Mouse (Mus musculus) layer of hippocampus, postnatal 14 days (tissue): Measurements from ENCODE around the gene Actn1. TPM values are rescaled to one million over a fixed set of nuclear protein-coding genes. Genes with fewer than 3 reads are reported as not detected.

Experiments
- DNase-seq, 2 experiments: peaks; one replicate each; pipeline ENCODE4 v3.0.0; 2021 to 2022; ENCODE audit warnings: low spot score in 2 of 2, mixed read lengths in 1 of 2
- total RNA-seq, 2 experiments: library from RNA; stranded (reverse); gene quantifications; 2 replicates each; pipeline ENCODE4 v1.2.3; 2021

Gene Actn1
- total RNA-seq, 2 experiments from 2014 or later: 86.0 to 91.2 TPM

- no peak for DNase-seq
Observed at GRCm38 (mm10) chr12:80260744-80261695, 849 bp upstream of the Actn1 start.

- peak; percentile 45 to 58 for DNase-seq
Observed at GRCm38 (mm10) chr12:80259216-80260055, 735 bp downstream of the Actn1 start.

GRCm38 (mm10) chr12:80258520-80259215 lies 1.5 kb downstream of the Actn1 start:
- no peak for DNase-seq

- DNase-seq: no peak
Observed at GRCm38 (mm10) chr12:80251978-80252377, 8.2 kb downstream of the Actn1 start.

- DNase-seq: no peak
Observed at GRCm38 (mm10) chr12:80251554-80251953, 8.6 kb downstream of the Actn1 start.

- no peak for DNase-seq
Observed at GRCm38 (mm10) chr12:80249539-80249938, 10.6 kb downstream of the Actn1 start.

GRCm38 (mm10) chr12:80247067-80247466 lies 13.1 kb downstream of the Actn1 start:
- DNase-seq: no peak

- no peak for DNase-seq
Observed at GRCm38 (mm10) chr12:80246505-80246904, 13.7 kb downstream of the Actn1 start.

- no peak for DNase-seq
Observed at GRCm38 (mm10) chr12:80244755-80245154, 15.4 kb downstream of the Actn1 start.

- DNase-seq: no peak
Observed at GRCm38 (mm10) chr12:80244127-80244526, 16.0 kb downstream of the Actn1 start.

- DNase-seq: no peak
Observed at GRCm38 (mm10) chr12:80243335-80243734, 16.8 kb downstream of the Actn1 start.

- DNase-seq: no peak
Observed at GRCm38 (mm10) chr12:80239445-80239844, 20.7 kb downstream of the Actn1 start.

- no peak for DNase-seq
Observed at GRCm38 (mm10) chr12:80238523-80238922, 21.6 kb downstream of the Actn1 start.

GRCm38 (mm10) chr12:80235295-80235694 lies 24.9 kb downstream of the Actn1 start:
- DNase-seq: no peak

GRCm38 (mm10) chr12:80234226-80234625 lies 25.9 kb downstream of the Actn1 start:
- no peak for DNase-seq

- DNase-seq: no peak
Observed at GRCm38 (mm10) chr12:80232840-80233218, 27.3 kb downstream of the Actn1 start.

GRCm38 (mm10) chr12:80232076-80232839 lies 27.9 kb downstream of the Actn1 start:
- no peak for DNase-seq

- no peak for DNase-seq
Observed at GRCm38 (mm10) chr12:80231317-80231716, 28.9 kb downstream of the Actn1 start.

- DNase-seq: no peak
Observed at GRCm38 (mm10) chr12:80230854-80231253, 29.3 kb downstream of the Actn1 start.

- peak; percentile 54 to 71 for DNase-seq
Observed at GRCm38 (mm10) chr12:80230111-80230700, 30.0 kb downstream of the Actn1 start.
